Mouse (Mus musculus) forebrain, embryonic 14.5 days (tissue): Measurements from ENCODE around the gene Sirt1. TPM values are rescaled to one million over a fixed set of nuclear protein-coding genes. Genes with fewer than 3 reads are reported as not detected.
"Not testable (repeated sequence)": the region's sequence is repeated elsewhere in the genome, so short reads cannot be mapped to it uniquely, and the experiment has no call there.

Source experiments
- ATAC-seq: fragments of 200-750 bp; cut with Nextera tagmentation; 2 replicates; pipeline ENCODE4 v1.8.0; 2017; ENCODE audit warnings: mild to moderate bottlenecking, moderate library complexity
- DNase-seq: peaks from one replicate; pipeline ENCODE4 v3.0.0-alpha.2; 2015; ENCODE audit warnings: low spot score
- H3K27ac ChIP-seq: fragments of 300-500 bp; sonication (generic); 2 replicates; pipeline ENCODE4 v1.5.1; 2014; ENCODE audit warnings: low read depth, mild to moderate bottlenecking, control low read depth, low read length, moderate library complexity
- H3K27me3 ChIP-seq: fragments of 300-500 bp; sonication (generic); replicated peaks from 2 replicates; pipeline ENCODE4 v1.6.1; 2014; ENCODE audit warnings: low read length, control low read depth, mixed read lengths; ENCODE audit not compliant: control insufficient read depth, insufficient read depth
- H3K36me3 ChIP-seq: fragments of 300-500 bp; sonication (generic); 2 replicates; pipeline ENCODE4 v1.6.1; 2014; ENCODE audit warnings: low read length, control low read depth; ENCODE audit not compliant: control insufficient read depth, insufficient read depth
- H3K4me1 ChIP-seq: fragments of 300-500 bp; sonication (generic); 2 replicates; pipeline ENCODE4 v1.6.1; 2014; ENCODE audit warnings: antibody characterized with exemption, low read length, control low read depth; ENCODE audit not compliant: control insufficient read depth, insufficient read depth
- H3K4me2 ChIP-seq: fragments of 300-500 bp; sonication (generic); 2 replicates; pipeline ENCODE4 v1.6.1; 2014; ENCODE audit warnings: mild to moderate bottlenecking, control low read depth, low read length
- H3K4me3 ChIP-seq: fragments of 300-500 bp; sonication (generic); 2 replicates; pipeline ENCODE4 v1.5.1; 2014; ENCODE audit warnings: low read depth, low read length, control low read depth
- H3K9ac ChIP-seq: fragments of 300-500 bp; sonication (generic); 2 replicates; pipeline ENCODE4 v1.6.1; 2014; ENCODE audit warnings: mild to moderate bottlenecking, low read length, control low read depth, moderate library complexity
- H3K9me3 ChIP-seq: fragments of 300-500 bp; sonication (generic); replicated peaks from 2 replicates; pipeline ENCODE4 v1.6.1; 2016; ENCODE audit warnings: low read length, control low read depth, mixed read lengths; ENCODE audit not compliant: control insufficient read depth
- WGBS: fragments of 180-500 bp; shearing (Covaris S2); extraction: QIAGEN DNeasy Blood & Tissue Kit; methylation state at CpG from one replicate; pipeline ENCODE4 v1.1.7; 2014; 5-methylcytosine and 5-hydroxymethylcytosine counted together
- polyA plus RNA-seq: library from polyadenylated mRNA; unstranded; fragments of >200 nt; fragmentation: Nextera tagmentation; extraction: Ambion mirVana; gene quantifications from 2 replicates; pipeline ENCODE4 v1.2.1, GENCODE M21; 2014

Sirt1 gene
- polyA plus RNA-seq, 1 experiment from 2014 or later, result 6.2 TPM

GRCm38 (mm10) chr10:63422736-63422992 is 41.2 kb upstream of the Sirt1 start:
- ATAC-seq (no peak), DNase-seq (no peak)
- 94% methylated on average over 5 of the region's 5 CpGs for WGBS
- Histone ChIP-seq H3K4me2 (no peak overlapping the region), H3K9me3 (no peaks in the 10 kb centered on the region), H3K4me1 (no peaks in the 10 kb centered on the region), H3K9ac (no peak overlapping the region), H3K4me3 (no peak overlapping the region), H3K36me3 (no peaks in the 10 kb centered on the region), H3K27me3 (no peaks in the 10 kb centered on the region), H3K27ac (no peak overlapping the region)

GRCm38 (mm10) chr10:63421739-63422735 is 40.5 kb upstream of the Sirt1 start, which contains the start of gene Gm7075:
TSS of gene Gm7075 (minus strand) at chr10:63421789.
- 85% methylated on average over 18 of the region's 18 CpGs for WGBS
- H3K9ac ChIP-seq, result no peak within 1 kb of the TSS
- H3K9me3 ChIP-seq, result no peaks in the 10 kb centered on the region
- no peaks in the 10 kb centered on the region for H3K4me1 ChIP-seq
- ATAC-seq, result no peak
- H3K4me2 ChIP-seq, result no peak within 1 kb of the TSS
- H3K27me3 ChIP-seq, result no peaks in the 10 kb centered on the region
- H3K4me3 ChIP-seq, result no peak within 1 kb of the TSS
- H3K27ac ChIP-seq, result no peak within 1 kb of the TSS
- no peaks in the 10 kb centered on the region for H3K36me3 ChIP-seq
- peak; percentile 28 for DNase-seq

- WGBS, result 75% methylated on average over 5 of the region's 5 CpGs
- Histone ChIP-seq H3K9me3 (no peaks in the 10 kb centered on the region), H3K4me1 (no peaks in the 10 kb centered on the region), H3K4me3 (no peak overlapping the region), H3K4me2 (no peak overlapping the region), H3K27ac (no peak overlapping the region), H3K9ac (no peak overlapping the region), H3K36me3 (no peaks in the 10 kb centered on the region), H3K27me3 (no peaks in the 10 kb centered on the region)
- DNase-seq, result no peak
- ATAC-seq, result no peak
Measured at GRCm38 (mm10) chr10:63417061-63417460, 35.6 kb upstream of the Sirt1 start.

- DNase-seq, result no peak
- Histone ChIP-seq H3K36me3 (no peaks in the 10 kb centered on the region), H3K4me2 (no peak overlapping the region), H3K27me3 (no peaks in the 10 kb centered on the region), H3K4me3 (no peak overlapping the region), H3K27ac (no peak overlapping the region), H3K4me1 (no peaks in the 10 kb centered on the region), H3K9me3 (no peaks in the 10 kb centered on the region), H3K9ac (no peak overlapping the region)
- no peak for ATAC-seq
- 63% methylated on average over 7 of the region's 7 CpGs for WGBS
Measured at GRCm38 (mm10) chr10:63415850-63416249, 34.3 kb upstream of the Sirt1 start.

GRCm38 (mm10) chr10:63415287-63415686 is 33.8 kb upstream of the Sirt1 start:
- H3K36me3 ChIP-seq, result no peaks in the 10 kb centered on the region
- WGBS, result 87% methylated on average over 7 of the region's 7 CpGs
- no peak overlapping the region for H3K27ac ChIP-seq
- H3K4me1 ChIP-seq, result no peaks in the 10 kb centered on the region; the same call in 1 of the 2 replicates
- H3K4me3 ChIP-seq, result no peak overlapping the region
- no peak overlapping the region for H3K9ac ChIP-seq
- H3K27me3 ChIP-seq, result no peaks in the 10 kb centered on the region
- no peak for ATAC-seq
- no peak for DNase-seq
- no peak overlapping the region for H3K4me2 ChIP-seq
- no peaks in the 10 kb centered on the region for H3K9me3 ChIP-seq

GRCm38 (mm10) chr10:63412756-63413155 is 31.3 kb upstream of the Sirt1 start:
- H3K9ac ChIP-seq, result no peak overlapping the region
- H3K4me2 ChIP-seq, result no peak overlapping the region
- H3K4me1 ChIP-seq, result no peaks in the 10 kb centered on the region; the same call in 1 of the 2 replicates
- no peaks in the 10 kb centered on the region for H3K27me3 ChIP-seq
- DNase-seq (no peak), ATAC-seq (no peak)
- no peaks in the 10 kb centered on the region for H3K36me3 ChIP-seq
- no peaks in the 10 kb centered on the region for H3K9me3 ChIP-seq
- WGBS, result 88% methylated on average over 17 of the region's 17 CpGs
- H3K4me3 ChIP-seq, result no peak overlapping the region
- no peak overlapping the region for H3K27ac ChIP-seq

GRCm38 (mm10) chr10:63411674-63412073 is 30.2 kb upstream of the Sirt1 start:
- not testable (repeated sequence) for H3K4me2 ChIP-seq, H3K27me3 ChIP-seq, H3K9me3 ChIP-seq, H3K4me3 ChIP-seq, H3K27ac ChIP-seq, H3K36me3 ChIP-seq, DNase-seq, H3K4me1 ChIP-seq, H3K9ac ChIP-seq, ATAC-seq
- over 99% methylated on average over 6 of the region's 7 CpGs for WGBS

GRCm38 (mm10) chr10:63410162-63410956 is 28.9 kb upstream of the Sirt1 start:
- H3K9me3 ChIP-seq, result no peaks in the 10 kb centered on the region
- no peaks in the 10 kb centered on the region for H3K27me3 ChIP-seq
- peak; percentile 65 for ATAC-seq
- no peak overlapping the region for H3K9ac ChIP-seq
- no peaks in the 10 kb centered on the region; the same call in 1 of the 2 replicates for H3K4me1 ChIP-seq
- WGBS, result 48% methylated on average over 16 of the region's 16 CpGs
- H3K27ac ChIP-seq, result no peak overlapping the region
- DNase-seq, result peak; percentile 46
- H3K4me3 ChIP-seq, result no peak overlapping the region
- no peaks in the 10 kb centered on the region for H3K36me3 ChIP-seq
- H3K4me2 ChIP-seq, result no peak overlapping the region

- no peak for ATAC-seq
- no peak for DNase-seq
Measured at GRCm38 (mm10) chr10:63403636-63404035, 22.1 kb upstream of the Sirt1 start.

More at GRCm38 (mm10) chr10:63403636-63404035, 22.1 kb upstream of the Sirt1 start:
- H3K27ac ChIP-seq, result no peak overlapping the region
- H3K4me2 ChIP-seq, result no peak overlapping the region
- H3K9me3 ChIP-seq, result no peaks in the 10 kb centered on the region
- no peaks in the 10 kb centered on the region for H3K36me3 ChIP-seq
- H3K9ac ChIP-seq, result no peak overlapping the region
- H3K27me3 ChIP-seq, result no peaks in the 10 kb centered on the region
- 90% methylated on average over 2 of the region's 2 CpGs for WGBS
- no peak overlapping the region for H3K4me3 ChIP-seq
- H3K4me1 ChIP-seq, result no peaks in the 10 kb centered on the region
